Mouse (Mus musculus) erythroblast, embryonic 14.5 days (primary cell): Measurements from ENCODE around the gene Nkg7. TPM values are rescaled to one million over a fixed set of nuclear protein-coding genes. Genes with fewer than 3 reads are reported as not detected.

Experiments
- H3K27me3 ChIP-seq: 2 replicates; pipeline ENCODE4 v1.6.1; 2012; ENCODE audit warnings: inconsistent platforms; ENCODE audit not compliant: control insufficient read depth
- H3K36me3 ChIP-seq: 2 replicates; pipeline ENCODE4 v1.6.1; 2012; ENCODE audit warnings: mild to moderate bottlenecking, inconsistent platforms; ENCODE audit not compliant: control insufficient read depth
- H3K4me1 ChIP-seq: 2 replicates; pipeline ENCODE4 v1.6.1; 2012; ENCODE audit warnings: inconsistent platforms; ENCODE audit not compliant: control insufficient read depth
- H3K4me3 ChIP-seq: replicated peaks from 2 replicates; pipeline ENCODE3; 2012; ENCODE audit warnings: moderate library complexity, mild to moderate bottlenecking, inconsistent platforms
- H3K9me3 ChIP-seq: 2 replicates; pipeline ENCODE4 v1.6.1; 2012; ENCODE audit warnings: low read length, inconsistent platforms, mixed read lengths; ENCODE audit not compliant: control insufficient read depth
- GATA1 ChIP-seq: IDR thresholded peaks from 2 replicates; pipeline ENCODE4 v1.6.1; 2012; ENCODE audit warnings: low read length, inconsistent platforms, mixed read lengths
- TAL1 ChIP-seq: IDR thresholded peaks from 3 replicates; pipeline ENCODE4 v1.6.1; 2012; ENCODE audit warnings: low read length, inconsistent platforms, mixed read lengths
- polyA plus RNA-seq: library from polyadenylated mRNA; stranded (reverse); fragments of >175 nt; gene quantifications from 2 replicates; pipeline ENCODE4 v1.2.3, GENCODE M21; 2012

Nkg7 gene
- polyA plus RNA-seq, 1 experiment = not detected

DNA sequence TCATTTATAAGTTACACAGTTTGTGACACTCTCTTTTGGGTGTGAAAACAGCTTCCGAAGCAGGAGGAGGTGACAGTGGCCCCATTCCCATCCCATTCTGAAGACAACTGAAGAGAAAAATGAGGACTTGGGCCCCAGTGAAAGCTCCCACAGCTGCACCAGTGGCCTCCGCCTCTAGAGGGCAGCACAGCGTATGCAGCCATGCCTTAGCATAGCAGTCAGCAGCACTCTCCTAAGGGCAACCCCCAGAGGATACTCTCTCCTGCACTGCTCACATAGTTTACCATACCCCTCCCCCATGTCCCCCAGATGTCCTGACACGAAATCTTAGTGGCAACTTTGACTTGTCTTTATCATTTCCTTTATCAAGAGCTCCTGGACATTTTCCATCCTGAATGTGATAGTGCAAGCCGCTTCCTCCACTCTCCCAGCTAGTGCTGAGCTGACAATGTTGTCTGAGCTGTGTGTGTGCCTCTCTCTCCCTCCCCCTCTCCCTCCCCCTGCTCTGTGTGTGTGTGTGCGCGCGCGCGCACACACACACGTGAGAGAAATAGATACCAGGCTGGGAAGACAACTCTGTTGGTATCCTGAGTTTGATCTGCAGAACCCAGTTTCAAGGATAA, 13.8 kb upstream of the Nkg7 start:
- Histone ChIP-seq H3K36me3 (no peaks in the 10 kb centered on the region), H3K4me1 (no peaks in the 10 kb centered on the region), H3K9me3 (no peaks in the 10 kb centered on the region), H3K27me3 (no peaks in the 10 kb centered on the region), H3K4me3 (no peak overlapping the region)
- no peak for TF ChIP-seq TAL1
- TF ChIP-seq GATA1 = no peak

DNA sequence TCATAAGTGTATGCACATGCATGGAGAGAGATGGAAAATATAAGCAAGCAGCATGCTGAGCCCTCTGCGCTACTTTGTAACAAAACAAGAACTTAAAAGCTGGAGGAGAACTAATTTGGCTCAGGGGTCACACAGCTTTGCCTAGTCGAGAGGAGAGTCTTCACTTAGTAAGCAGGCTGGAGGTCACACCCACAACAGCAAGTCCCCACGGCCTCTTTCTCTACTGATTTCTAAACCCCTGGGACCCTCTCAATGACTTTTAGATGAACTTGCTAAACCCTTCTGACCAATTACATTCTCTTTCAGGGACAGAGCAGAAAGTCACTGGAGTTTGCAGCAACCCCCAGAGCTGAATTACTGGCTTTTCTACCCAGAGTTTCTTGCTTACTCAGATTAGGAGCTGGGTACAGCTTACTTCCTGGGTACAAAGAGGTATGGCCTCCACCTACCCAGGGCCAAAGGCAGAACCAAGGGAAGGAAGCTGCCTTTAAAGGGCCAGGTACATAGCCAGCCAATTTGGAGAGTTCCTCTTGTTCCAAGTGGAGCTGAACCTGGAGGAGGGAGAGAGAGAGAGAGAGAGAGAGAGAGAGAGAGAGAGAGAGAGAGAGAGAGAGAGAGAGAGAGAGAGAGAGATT, 12.8 kb upstream of the Nkg7 start:
- Histone ChIP-seq H3K4me1 (no peaks in the 10 kb centered on the region), H3K4me3 (no peak overlapping the region), H3K36me3 (no peaks in the 10 kb centered on the region), H3K9me3 (no peaks in the 10 kb centered on the region), H3K27me3 (no peaks in the 10 kb centered on the region)
- TF ChIP-seq TAL1 (no peak), GATA1 (no peak)

GRCm38 (mm10) chr7:43427406-43427805, 9.5 kb upstream of the Nkg7 start, which contains the start of gene Lim2:
Lim2 (plus strand) TSS chr7:43427670.
- no peaks in the 10 kb centered on the region for H3K27me3 ChIP-seq
- no peaks in the 10 kb centered on the region for H3K9me3 ChIP-seq
- H3K4me1 ChIP-seq = no peaks in the 10 kb centered on the region
- TF ChIP-seq GATA1 (no peak), TAL1 (no peak)
- H3K4me3 ChIP-seq = no peak within 1 kb of the TSS
- no peaks in the 10 kb centered on the region for H3K36me3 ChIP-seq

DNA sequence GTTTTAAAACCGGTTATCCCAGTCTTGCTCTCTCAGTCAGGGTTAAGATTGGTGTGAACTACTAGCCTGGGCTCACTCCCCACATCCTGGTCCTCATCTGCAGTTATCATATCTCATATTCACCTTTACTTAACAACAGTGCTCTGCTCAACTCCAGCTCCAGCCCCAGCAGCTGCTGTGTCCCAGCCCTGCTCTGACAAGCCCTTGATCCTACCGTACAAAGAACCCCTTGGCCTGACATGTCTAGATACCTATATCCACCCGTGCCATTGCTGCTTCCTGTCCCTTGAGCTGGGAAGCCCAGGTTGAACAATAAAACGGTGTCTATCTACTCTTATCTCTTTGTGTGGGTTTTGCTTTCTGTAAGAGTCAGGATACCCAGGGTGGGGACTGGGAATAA, 7.4 kb upstream of the Nkg7 start:
- no peak for TF ChIP-seq TAL1
- TF ChIP-seq GATA1 = no peak
- Histone ChIP-seq H3K27me3 (no peaks in the 10 kb centered on the region), H3K9me3 (no peaks in the 10 kb centered on the region), H3K4me1 (no peaks in the 10 kb centered on the region), H3K36me3 (no peaks in the 10 kb centered on the region), H3K4me3 (no peak overlapping the region)

DNA sequence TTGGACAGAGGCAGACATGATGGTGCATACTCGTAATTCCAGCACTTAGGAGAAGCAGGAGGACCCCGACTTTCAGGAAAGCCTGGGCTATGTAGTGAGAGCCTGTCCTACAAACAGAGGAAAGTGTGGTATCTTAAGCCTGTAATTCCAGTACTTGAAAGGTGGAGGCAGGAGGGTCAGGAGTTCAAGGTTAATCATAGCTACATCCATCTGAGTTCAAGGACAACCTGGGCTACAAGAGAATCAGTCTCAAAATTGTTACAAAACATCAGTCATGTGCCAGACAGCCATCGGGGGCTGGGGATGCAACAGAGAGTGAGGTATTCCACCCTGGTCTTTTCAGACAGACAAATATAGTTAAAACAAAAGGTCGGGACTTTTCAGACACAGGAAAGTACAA, 4.0 kb upstream of the Nkg7 start:
- Histone ChIP-seq H3K27me3 (no peaks in the 10 kb centered on the region), H3K36me3 (no peaks in the 10 kb centered on the region), H3K4me3 (no peak overlapping the region), H3K4me1 (peaks cover 4% of the 10 kb centered on the region), H3K9me3 (no peaks in the 10 kb centered on the region)
- TF ChIP-seq GATA1 (no peak), TAL1 (no peak)

DNA sequence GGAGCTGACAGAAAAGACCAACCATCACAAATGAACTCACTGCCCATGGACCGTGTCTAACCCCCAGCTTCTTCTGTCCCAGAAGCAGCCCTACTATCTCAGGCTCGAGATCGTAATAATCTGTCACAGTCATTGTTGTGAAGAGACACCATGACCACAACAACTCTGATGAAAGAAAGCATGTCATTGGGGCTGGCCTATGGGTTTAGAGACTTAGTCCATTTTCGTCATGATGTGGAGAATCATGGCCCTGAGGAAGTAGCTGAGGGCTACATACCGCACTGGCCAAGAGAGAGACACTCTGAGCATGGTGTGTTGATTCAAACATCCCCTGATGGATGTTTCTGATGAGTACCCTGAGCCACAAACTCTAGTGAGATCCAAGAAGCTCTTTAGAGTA, 2.2 kb upstream of the Nkg7 start:
- Histone ChIP-seq H3K27me3 (no peaks in the 10 kb centered on the region), H3K4me3 (no peak overlapping the region), H3K4me1 (peaks cover 4% of the 10 kb centered on the region), H3K9me3 (no peaks in the 10 kb centered on the region), H3K36me3 (no peaks in the 10 kb centered on the region)
- TF ChIP-seq TAL1 = no peak
- TF ChIP-seq GATA1 = no peak

GRCm38 (mm10) chr7:43438611-43439010, 1.7 kb downstream of the Nkg7 start:
- Histone ChIP-seq H3K27me3 (no peaks in the 10 kb centered on the region), H3K36me3 (no peaks in the 10 kb centered on the region), H3K4me1 (peaks cover 20% of the 10 kb centered on the region), H3K9me3 (no peaks in the 10 kb centered on the region), H3K4me3 (no peak overlapping the region)
- TF ChIP-seq GATA1 = no peak
- no peak for TF ChIP-seq TAL1

DNA sequence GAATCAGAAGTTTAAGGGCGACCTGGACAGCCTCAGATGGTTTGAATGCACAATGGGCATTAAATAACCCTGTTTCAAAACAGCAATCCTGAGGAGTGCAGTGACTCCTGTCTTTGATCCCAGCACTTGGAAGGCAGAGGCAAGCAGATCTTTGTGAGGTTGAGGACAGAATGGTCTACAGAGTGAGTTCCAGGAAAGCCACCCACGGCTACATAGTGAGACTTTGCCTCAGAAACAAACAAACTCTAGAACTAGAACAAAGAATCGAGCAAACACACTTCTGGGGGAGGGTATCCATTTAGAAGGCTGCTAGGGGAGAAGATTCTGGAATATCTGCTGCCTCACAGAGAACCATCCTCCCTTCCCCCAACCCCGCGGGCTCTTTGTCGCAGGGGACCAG, 3.6 kb downstream of the Nkg7 start, which contains the start of gene Cldnd2:
Gene Cldnd2, plus strand, starts transcription at position 301 of the 400 bp plus-strand sequence.
- no peaks in the 10 kb centered on the region for H3K36me3 ChIP-seq
- H3K4me3 ChIP-seq = no peak within 1 kb of the TSS
- peaks cover 31% of the 10 kb centered on the region for H3K4me1 ChIP-seq
- no peaks in the 10 kb centered on the region for H3K27me3 ChIP-seq
- TF ChIP-seq TAL1 = no peak
- no peak for TF ChIP-seq GATA1
- H3K9me3 ChIP-seq = no peaks in the 10 kb centered on the region

DNA sequence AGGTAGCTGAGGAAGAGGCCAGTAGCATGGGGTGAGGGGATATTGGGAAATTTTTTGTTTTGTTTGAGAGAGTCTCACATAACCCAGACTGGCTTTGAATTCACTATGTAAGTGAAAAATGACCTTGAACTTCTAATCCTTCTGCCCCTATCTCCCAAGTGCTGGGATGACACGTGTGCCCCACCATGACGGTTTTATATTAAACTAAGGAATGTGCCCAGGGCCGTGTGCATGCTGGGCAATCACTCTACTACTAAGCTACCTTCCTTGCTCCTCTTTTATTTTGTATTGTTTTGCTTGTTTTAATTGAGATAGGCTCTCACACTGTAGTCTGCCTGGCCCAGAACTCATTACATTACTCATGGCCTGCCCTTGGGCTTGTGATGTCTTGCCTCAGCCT, 4.2 kb downstream of the Nkg7 start:
- no peak for TF ChIP-seq TAL1
- no peak for TF ChIP-seq GATA1
- no peak overlapping the region for H3K4me3 ChIP-seq
- H3K4me1 ChIP-seq = peaks cover 34% of the 10 kb centered on the region

More for the DNA sequence above, 4.2 kb downstream of the Nkg7 start:
- no peaks in the 10 kb centered on the region for H3K36me3 ChIP-seq
- H3K27me3 ChIP-seq = no peaks in the 10 kb centered on the region
- no peaks in the 10 kb centered on the region for H3K9me3 ChIP-seq
